Mouse (Mus musculus): Measurements from ENCODE around the gene Ip6k2. TPM values are rescaled to one million over a fixed set of nuclear protein-coding genes. Genes with fewer than 3 reads are reported as not detected.

The Ip6k2 gene
- 148 and 163 TPM in 2 replicates for polyA plus RNA-seq (2012; rRNA removed)

- WGBS, result under 1% methylated on average over 54 of the region's 56 CpGs
- peaks cover 12% of the 10 kb centered on the region for H3K4me1 ChIP-seq (replicated peaks; ENCODE audit: control insufficient read depth, insufficient read depth, low read length)
These were observed at the start of gene Ip6k2 for GRCm38 (mm10) chr9:108783548-108784463. Ip6k2 (plus strand) TSS chr9:108783796.

GRCm38 (mm10) chr9:108734626-108735025 is 49.0 kb upstream of the Ip6k2 start:
- no peak overlapping the region for H3K4me3 ChIP-seq (ENCODE audit: control insufficient read depth, insufficient read depth, low read length)
- no peaks in the 10 kb centered on the region for H3K4me1 ChIP-seq (replicated peaks; ENCODE audit: control insufficient read depth, insufficient read depth, low read length)
- no peak overlapping the region for H3K27ac ChIP-seq (ENCODE audit: control insufficient read depth, insufficient read depth, low read length)
- no peaks in the 10 kb centered on the region for H3K36me3 ChIP-seq (ENCODE audit: control insufficient read depth, insufficient read depth, low read length)
- TF ChIP-seq POLR2A (IDR thresholded peaks at IDR 0.05; ENCODE audit: control insufficient read depth, extremely low read depth, insufficient read depth, low read length, poor library complexity) (no peak), CTCF (IDR thresholded peaks at IDR 0.05; ENCODE audit: borderline replicate concordance, control insufficient read depth, extremely low read depth, insufficient read depth, low read length, poor library complexity) (no peak)
- no peak for DNase-seq
- H3K27me3 ChIP-seq (ENCODE audit: control insufficient read depth, insufficient read depth, low read length), result no peaks in the 10 kb centered on the region

More at GRCm38 (mm10) chr9:108783548-108784463, at the start of gene Ip6k2:
- Histone ChIP-seq H3K27me3 (ENCODE audit: control insufficient read depth, insufficient read depth, low read length) (no peaks in the 10 kb centered on the region), H3K4me3 (ENCODE audit: control insufficient read depth, insufficient read depth, low read length) (peak within 1 kb of the TSS; percentile 100), H3K27ac (ENCODE audit: control insufficient read depth, insufficient read depth, low read length) (peak within 1 kb of the TSS; percentile 66), H3K36me3 (ENCODE audit: control insufficient read depth, insufficient read depth, low read length) (no peaks in the 10 kb centered on the region)
- TF ChIP-seq POLR2A (IDR thresholded peaks at IDR 0.05; ENCODE audit: control insufficient read depth, extremely low read depth, insufficient read depth, low read length, poor library complexity) (peak; percentile 87), CTCF (IDR thresholded peaks at IDR 0.05; ENCODE audit: borderline replicate concordance, control insufficient read depth, extremely low read depth, insufficient read depth, low read length, poor library complexity) (peak; percentile 63; the same call in 1 of the 2 replicates)
- peak; percentile 96 for DNase-seq

GRCm38 (mm10) chr9:108739239-108739638 is 44.4 kb upstream of the Ip6k2 start:
- no peaks in the 10 kb centered on the region for H3K27me3 ChIP-seq (ENCODE audit: control insufficient read depth, insufficient read depth, low read length)
- TF ChIP-seq POLR2A (IDR thresholded peaks at IDR 0.05; ENCODE audit: control insufficient read depth, extremely low read depth, insufficient read depth, low read length, poor library complexity) (no peak), CTCF (IDR thresholded peaks at IDR 0.05; ENCODE audit: borderline replicate concordance, control insufficient read depth, extremely low read depth, insufficient read depth, low read length, poor library complexity) (no peak)
- H3K4me3 ChIP-seq (ENCODE audit: control insufficient read depth, insufficient read depth, low read length), result no peak overlapping the region
- no peaks in the 10 kb centered on the region for H3K4me1 ChIP-seq (replicated peaks; ENCODE audit: control insufficient read depth, insufficient read depth, low read length)
- no peaks in the 10 kb centered on the region for H3K36me3 ChIP-seq (ENCODE audit: control insufficient read depth, insufficient read depth, low read length)
- DNase-seq, result no peak
- WGBS, result 85% methylated on average over 3 of the region's 3 CpGs
- H3K27ac ChIP-seq (ENCODE audit: control insufficient read depth, insufficient read depth, low read length), result no peak overlapping the region

- no peak for DNase-seq
- WGBS, result 94% methylated on average over 1 of the region's 1 CpGs
- Histone ChIP-seq H3K4me1 (replicated peaks; ENCODE audit: control insufficient read depth, insufficient read depth, low read length) (no peaks in the 10 kb centered on the region), H3K27ac (ENCODE audit: control insufficient read depth, insufficient read depth, low read length) (no peak overlapping the region), H3K4me3 (ENCODE audit: control insufficient read depth, insufficient read depth, low read length) (no peak overlapping the region), H3K36me3 (ENCODE audit: control insufficient read depth, insufficient read depth, low read length) (no peaks in the 10 kb centered on the region), H3K27me3 (ENCODE audit: control insufficient read depth, insufficient read depth, low read length) (no peaks in the 10 kb centered on the region)
- TF ChIP-seq POLR2A (IDR thresholded peaks at IDR 0.05; ENCODE audit: control insufficient read depth, extremely low read depth, insufficient read depth, low read length, poor library complexity) (no peak), CTCF (IDR thresholded peaks at IDR 0.05; ENCODE audit: borderline replicate concordance, control insufficient read depth, extremely low read depth, insufficient read depth, low read length, poor library complexity) (no peak)
These were observed 43.5 kb upstream of the Ip6k2 start for GRCm38 (mm10) chr9:108740062-108740461.

GRCm38 (mm10) chr9:108742048-108742447 is 41.5 kb upstream of the Ip6k2 start:
- no peaks in the 10 kb centered on the region for H3K27me3 ChIP-seq (ENCODE audit: control insufficient read depth, insufficient read depth, low read length)
- 92% methylated on average over 9 of the region's 9 CpGs for WGBS
- no peaks in the 10 kb centered on the region for H3K4me1 ChIP-seq (replicated peaks; ENCODE audit: control insufficient read depth, insufficient read depth, low read length)
- no peak for TF ChIP-seq CTCF (IDR thresholded peaks at IDR 0.05; ENCODE audit: borderline replicate concordance, control insufficient read depth, extremely low read depth, insufficient read depth, low read length, poor library complexity)
- TF ChIP-seq POLR2A (IDR thresholded peaks at IDR 0.05; ENCODE audit: control insufficient read depth, extremely low read depth, insufficient read depth, low read length, poor library complexity), result no peak
- no peak overlapping the region for H3K4me3 ChIP-seq (ENCODE audit: control insufficient read depth, insufficient read depth, low read length)
- no peaks in the 10 kb centered on the region for H3K36me3 ChIP-seq (ENCODE audit: control insufficient read depth, insufficient read depth, low read length)
- DNase-seq, result no peak
- H3K27ac ChIP-seq (ENCODE audit: control insufficient read depth, insufficient read depth, low read length), result no peak overlapping the region

- WGBS, result 96% methylated on average over 14 of the region's 14 CpGs
- Histone ChIP-seq H3K4me3 (ENCODE audit: control insufficient read depth, insufficient read depth, low read length) (no peak overlapping the region), H3K27me3 (ENCODE audit: control insufficient read depth, insufficient read depth, low read length) (no peaks in the 10 kb centered on the region), H3K4me1 (replicated peaks; ENCODE audit: control insufficient read depth, insufficient read depth, low read length) (no peaks in the 10 kb centered on the region), H3K27ac (ENCODE audit: control insufficient read depth, insufficient read depth, low read length) (no peak overlapping the region), H3K36me3 (ENCODE audit: control insufficient read depth, insufficient read depth, low read length) (no peaks in the 10 kb centered on the region)
- TF ChIP-seq POLR2A (IDR thresholded peaks at IDR 0.05; ENCODE audit: control insufficient read depth, extremely low read depth, insufficient read depth, low read length, poor library complexity) (no peak), CTCF (IDR thresholded peaks at IDR 0.05; ENCODE audit: borderline replicate concordance, control insufficient read depth, extremely low read depth, insufficient read depth, low read length, poor library complexity) (no peak)
- no peak for DNase-seq
These were observed 36.6 kb upstream of the Ip6k2 start for GRCm38 (mm10) chr9:108746876-108747499.

Data from thymus, adult 2 months (tissue).